23 mouse cellular contexts compared by ENCODE assay signal in genomic region chr10:117470481-117470880, GRCm38 (mm10).
"Had no signal": no experiment of that assay in that cellular context is flagged by ENCODE, and none has a peak within 500 bp of the region (broad histone marks: within the 10 kb centered on the region; RNA-seq: fewer than 3 reads in every experiment).

No protein-coding gene starts in this region.

- H3K4me1 ChIP-seq: liver, embryonic 15.5 days; megakaryocyte, embryonic 14.5 days; midbrain, embryonic 13.5 days; neural tube, embryonic 13.5 days; stomach, embryonic 15.5 days had no signal

- H3K4me2 ChIP-seq: limb, embryonic 13.5 days; liver, embryonic 12.5 days; liver, embryonic 15.5 days; lung, embryonic 15.5 days; midbrain, embryonic 13.5 days; neural tube, embryonic 13.5 days; stomach, embryonic 15.5 days had no signal

- H3K9ac ChIP-seq: limb, embryonic 13.5 days; liver, embryonic 12.5 days; liver, embryonic 15.5 days; lung, embryonic 15.5 days; midbrain, embryonic 13.5 days; neural tube, embryonic 13.5 days; stomach, embryonic 15.5 days had no signal

- DNase-seq: layer of hippocampus, adult 9-11 months; liver; lung, adult 18-20 months; lung, postnatal 10 days; lung, postnatal 36 days; retina, postnatal 1 day; right cerebral cortex, postnatal 25 days; spleen, adult 18-20 months; thymus, postnatal 25 days had no signal

- H3K27me3 ChIP-seq: limb, embryonic 13.5 days; liver, embryonic 12.5 days; liver, embryonic 15.5 days; lung, embryonic 15.5 days; megakaryocyte, embryonic 14.5 days; neural tube, embryonic 13.5 days; stomach, embryonic 15.5 days had no signal

- H3K4me3 ChIP-seq: layer of hippocampus, adult 2 months; limb, embryonic 10.5 days; limb, embryonic 13.5 days; liver, embryonic 12.5 days; liver, embryonic 15.5 days; lung, embryonic 15.5 days; megakaryocyte, embryonic 14.5 days; midbrain, embryonic 10.5 days; midbrain, embryonic 13.5 days; myocyte; neural tube, embryonic 13.5 days; stomach, embryonic 15.5 days had no signal

- H3K9me3 ChIP-seq: limb, embryonic 10.5 days; lung, embryonic 15.5 days; midbrain, embryonic 13.5 days; neural tube, embryonic 13.5 days had no signal

- ATAC-seq: intestine, embryonic 16.5 days; liver, embryonic 12.5 days; midbrain, embryonic 13.5 days; midbrain, embryonic 16.5 days had no signal

- H3K36me3 ChIP-seq: limb, embryonic 10.5 days; limb, embryonic 13.5 days; liver, embryonic 12.5 days; liver, embryonic 15.5 days; lung, embryonic 15.5 days; midbrain, embryonic 10.5 days; midbrain, embryonic 13.5 days; neural tube, embryonic 13.5 days; stomach, embryonic 15.5 days had no signal

- H3K27ac ChIP-seq: layer of hippocampus, adult 2 months; limb, embryonic 13.5 days; liver, embryonic 12.5 days; liver, embryonic 15.5 days; lung, embryonic 15.5 days; midbrain, embryonic 10.5 days; midbrain, embryonic 13.5 days; neural tube, embryonic 13.5 days; stomach, embryonic 15.5 days had no signal
